ENCODE assay signal across 8 mouse cellular contexts in the genomic region with DNA sequence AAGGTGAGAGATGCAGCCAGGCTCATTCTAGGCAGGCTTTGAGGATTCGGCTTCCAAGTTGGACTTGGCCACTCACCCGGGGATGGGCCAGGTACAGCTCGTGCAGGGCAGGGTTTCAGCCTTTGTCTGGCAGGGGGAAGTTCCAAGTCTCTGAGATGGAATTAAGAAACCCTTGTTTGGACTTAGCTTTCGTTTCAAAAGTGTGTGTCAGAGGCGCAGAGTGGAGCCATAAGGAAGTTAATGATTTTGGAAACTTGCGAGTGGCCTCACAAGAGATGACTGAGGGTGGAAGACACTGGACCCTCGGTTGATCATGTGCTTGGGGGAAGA. TPM values are rescaled to one million over a fixed set of nuclear protein-coding genes. Genes with fewer than 3 reads are reported as not detected.
DNase-seq lines count a peak whose midpoint lies in the region; ATAC-seq and TF ChIP-seq lines count a peak whose summit lies in the region.

No protein-coding gene starts in this region.

- TF ChIP-seq POLR2A in small intestine, adult 2 months (IDR thresholded peaks at IDR 0.05; ENCODE audit: low read depth, low read length), result 0 out of 2 replicates have a peak, but pooled peaks have one; percentile 15

- H3K9ac ChIP-seq in lung, embryonic 16.5 days (ENCODE audit: low read length), result peak overlapping the region; percentile 98
- peak overlapping the region; percentile 99 for H3K9ac ChIP-seq in forebrain, embryonic 12.5 days
- H3K9ac ChIP-seq in liver, embryonic 11.5 days (ENCODE audit: low read depth, low read length), result peak overlapping the region; percentile 90

- H3K4me1 ChIP-seq in lung, embryonic 16.5 days (replicated peaks; ENCODE audit: control insufficient read depth, insufficient read depth, low read length), result peaks cover 50% of the 10 kb centered on the region
- H3K4me1 ChIP-seq in forebrain, embryonic 12.5 days, result peaks cover 56% of the 10 kb centered on the region
- peaks cover 37% of the 10 kb centered on the region for H3K4me1 ChIP-seq in liver, embryonic 11.5 days (replicated peaks; ENCODE audit: control insufficient read depth, insufficient read depth, low read length)
- H3K4me1 ChIP-seq in small intestine, adult 2 months (ENCODE audit: control insufficient read depth, insufficient read depth, insufficient read length, low read length), result peaks cover 37% of the 10 kb centered on the region

- WGBS in lung, embryonic 16.5 days, result 8% methylated on average over 7 of the region's 7 CpGs
- WGBS in forebrain, embryonic 12.5 days, result 11% methylated on average over 7 of the region's 7 CpGs
- WGBS in liver, embryonic 11.5 days, result 24% methylated on average over 7 of the region's 7 CpGs
- 3% methylated on average over 7 of the region's 7 CpGs for WGBS in small intestine, adult 2 months

- H3K4me3 ChIP-seq in lung, embryonic 16.5 days (ENCODE audit: low read length), result peak overlapping the region; percentile 98
- peak overlapping the region; percentile 98 for H3K4me3 ChIP-seq in forebrain, embryonic 12.5 days (replicated peaks)
- H3K4me3 ChIP-seq in liver, embryonic 11.5 days (ENCODE audit: low read depth, low read length), result peak overlapping the region; percentile 90
- peak overlapping the region; percentile 81 for H3K4me3 ChIP-seq in small intestine, adult 2 months (ENCODE audit: low read depth, low read length)

- peaks cover 6% of the 10 kb centered on the region; the same call in 1 of the 2 replicates for H3K36me3 ChIP-seq in lung, embryonic 16.5 days (ENCODE audit: control insufficient read depth, insufficient read depth, low read length)
- peaks cover 21% of the 10 kb centered on the region for H3K36me3 ChIP-seq in forebrain, embryonic 12.5 days (replicated peaks)
- H3K36me3 ChIP-seq in liver, embryonic 11.5 days (ENCODE audit: control insufficient read depth, insufficient read depth, low read length), result no peaks in the 10 kb centered on the region; the same call in 1 of the 2 replicates
- H3K36me3 ChIP-seq in small intestine, adult 2 months (ENCODE audit: control insufficient read depth, insufficient read depth, low read length), result peaks cover 10% of the 10 kb centered on the region; the same call in 1 of the 2 replicates

- peak; percentile 4; the same call in 1 of the 2 replicates for TF ChIP-seq CTCF in small intestine, adult 2 months (IDR thresholded peaks at IDR 0.05; ENCODE audit: extremely low read depth, insufficient read length, insufficient replicate concordance, low read depth, low read length)

- H3K9me3 ChIP-seq in lung, embryonic 16.5 days (ENCODE audit: control insufficient read depth, low read length), result no peaks in the 10 kb centered on the region
- H3K9me3 ChIP-seq in forebrain, embryonic 12.5 days, result no peaks in the 10 kb centered on the region
- H3K9me3 ChIP-seq in liver, embryonic 11.5 days (ENCODE audit: control insufficient read depth, low read length), result no peaks in the 10 kb centered on the region

- no peak for DNase-seq in lung, postnatal 10 days
- no peak for DNase-seq in liver, embryonic 11.5 days (ENCODE audit: low spot score)
- no peak for DNase-seq in embryo, embryonic 10 days (ENCODE audit: low spot score)
- DNase-seq in adrenal gland, postnatal 4 days (ENCODE audit: low spot score in 2 of 2), result no peak

- no peak for ATAC-seq in lung, embryonic 16.5 days (ENCODE audit: low read depth)
- no peak for ATAC-seq in forebrain, embryonic 12.5 days (ENCODE audit: low FRiP score)
- no peak for ATAC-seq in liver, embryonic 11.5 days (replicated peaks; ENCODE audit: low FRiP score)
- no peak for ATAC-seq in frontal cortex, adult (ENCODE audit: low TSS enrichment)

- peak overlapping the region; percentile 89 for H3K4me2 ChIP-seq in lung, embryonic 16.5 days (ENCODE audit: low read depth, low read length)
- H3K4me2 ChIP-seq in forebrain, embryonic 12.5 days, result peak overlapping the region; percentile 85
- peak overlapping the region; percentile 84 for H3K4me2 ChIP-seq in liver, embryonic 11.5 days

- peak overlapping the region; percentile 98 for H3K27ac ChIP-seq in lung, embryonic 16.5 days (ENCODE audit: low read length)
- H3K27ac ChIP-seq in forebrain, embryonic 12.5 days, result peak overlapping the region; percentile 88
- H3K27ac ChIP-seq in liver, embryonic 11.5 days (ENCODE audit: low read depth, low read length), result peak overlapping the region; percentile 86; the same call in 1 of the 2 replicates
- peak overlapping the region; percentile 89 for H3K27ac ChIP-seq in small intestine, adult 2 months (ENCODE audit: insufficient read depth, low read depth, low read length)

- no peaks in the 10 kb centered on the region for H3K27me3 ChIP-seq in lung, embryonic 16.5 days (ENCODE audit: control insufficient read depth, insufficient read depth, low read depth, low read length)
- H3K27me3 ChIP-seq in forebrain, embryonic 12.5 days, result no peaks in the 10 kb centered on the region
- H3K27me3 ChIP-seq in liver, embryonic 11.5 days (replicated peaks; ENCODE audit: control insufficient read depth, insufficient read depth, low read length), result no peaks in the 10 kb centered on the region
- no peaks in the 10 kb centered on the region for H3K27me3 ChIP-seq in small intestine, adult 2 months (ENCODE audit: control insufficient read depth, insufficient read depth, low read length)

RNA-seq across cellular contexts. Expression of a gene that starts 12.3 kb away (rescaled TPM):
- polyA plus RNA-seq in lung, embryonic 16.5 days (2015; fragmentation: Nextera tagmentation; extraction: Ambion mirVana), result 114 and 124 TPM in 2 replicates
- 126 and 139 TPM in 2 replicates for polyA plus RNA-seq in forebrain, embryonic 12.5 days (2016; fragmentation: Nextera tagmentation; extraction: Ambion mirVana)
- polyA plus RNA-seq in liver, embryonic 11.5 days (2014; fragmentation: Nextera tagmentation; extraction: Ambion mirVana), result 59.2 and 61.0 TPM in 2 replicates
- polyA plus RNA-seq in small intestine, adult 2 months (2012; rRNA removed), result 60.1 and 154 TPM in 2 replicates
- total RNA-seq in adrenal gland, postnatal 4 days (2021), result 100 to 1,000 TPM; 102 to 108 TPM

RNA-seq across cellular contexts. Expression of a gene that starts 33.1 kb away (rescaled TPM):
- 28.4 and 31.7 TPM in 2 replicates for polyA plus RNA-seq in lung, embryonic 16.5 days (2015; fragmentation: Nextera tagmentation; extraction: Ambion mirVana)
- polyA plus RNA-seq in forebrain, embryonic 12.5 days (2016; fragmentation: Nextera tagmentation; extraction: Ambion mirVana), result 31.7 and 32.3 TPM in 2 replicates
- polyA plus RNA-seq in liver, embryonic 11.5 days (2014; fragmentation: Nextera tagmentation; extraction: Ambion mirVana), result 7.5 and 8.9 TPM in 2 replicates
- 16.0 and 29.7 TPM in 2 replicates for polyA plus RNA-seq in small intestine, adult 2 months (2012; rRNA removed)
- 10 to 100 TPM; 68.5 to 70.9 TPM for total RNA-seq in adrenal gland, postnatal 4 days (2021)
